Mouse (Mus musculus) left cerebral cortex, postnatal 14 days (tissue): ENCODE measurements around the gene Pipox. TPM values are rescaled to one million over a fixed set of nuclear protein-coding genes. Genes with fewer than 3 reads are reported as not detected.

Experiments
- DNase-seq, 2 experiments: peaks; one replicate each; pipeline ENCODE4 v3.0.0; 2021 to 2022; ENCODE audit warnings: low spot score in 2 of 2, mixed read lengths in 1 of 2
- intact Hi-C: fragments of 180-260 bp; cut with DNase I; formaldehyde crosslinking; loops from one replicate; pipeline ENCODE4 v1.15.1; 2025
- total RNA-seq, 2 experiments: library from RNA; stranded (reverse); gene quantifications; 2 replicates each; pipeline ENCODE4 v1.2.3; 2021

Gene Pipox
- total RNA-seq, 2 experiments from 2014 or later: 0.18 to 0.70 TPM

DNA sequence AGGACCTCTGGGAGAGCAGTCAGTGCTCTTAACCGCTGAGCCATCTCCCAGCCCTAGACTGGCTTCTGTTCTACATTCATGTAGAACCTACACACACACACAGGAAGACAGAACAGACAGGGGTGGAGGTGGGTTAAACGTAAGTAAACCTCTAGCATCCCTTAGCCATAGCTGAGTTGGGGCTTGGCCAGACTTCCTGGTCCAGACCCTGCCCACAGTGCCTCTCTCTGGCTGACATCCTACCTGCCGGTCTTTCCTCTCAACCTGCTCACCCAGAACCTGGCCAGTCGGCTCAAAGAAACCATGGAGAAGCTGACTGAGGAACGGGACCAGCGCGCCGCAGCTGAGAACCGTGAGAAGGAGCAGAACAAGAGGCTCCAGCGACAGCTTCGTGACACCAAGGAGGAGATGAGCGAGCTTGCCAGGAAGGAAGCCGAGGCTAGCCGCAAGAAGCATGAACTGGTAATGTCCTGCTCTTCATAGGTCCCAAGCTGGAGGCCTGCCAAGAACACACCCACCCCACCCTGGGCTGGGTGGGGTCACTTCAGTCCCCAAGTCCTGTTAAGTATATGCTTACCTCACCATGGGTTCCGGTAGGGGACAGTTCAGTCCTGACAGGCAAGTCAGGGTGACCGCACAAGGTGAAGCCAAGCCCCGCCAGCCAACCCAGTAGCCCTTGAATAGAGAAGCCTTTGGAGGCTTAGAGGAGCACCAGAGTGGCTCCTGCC, 40.8 kb downstream of the Pipox start:
- DNase-seq: no peak
- intact Hi-C loops: no loop called here

DNA sequence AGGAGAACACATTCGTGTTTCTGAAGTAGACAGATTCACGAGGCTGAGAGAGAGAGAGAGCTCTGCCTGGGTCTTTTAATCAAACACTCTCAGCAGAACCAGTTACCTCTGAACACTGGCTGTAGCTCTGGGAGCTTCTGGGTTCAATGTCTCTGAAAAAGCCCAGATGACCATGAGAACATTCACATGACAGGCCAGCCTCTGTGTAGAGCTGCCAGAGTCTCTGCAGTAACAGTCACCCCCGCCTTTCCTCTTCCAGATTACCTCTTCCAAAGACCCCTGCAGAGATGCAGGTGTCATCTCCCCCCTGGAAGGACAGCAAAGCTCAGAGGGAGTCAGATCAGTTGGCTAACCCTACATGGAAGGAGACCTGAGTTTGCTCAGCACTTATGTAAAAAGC, 41.7 kb downstream of the Pipox start:
- intact Hi-C loops: no loop called here
- DNase-seq: no peak

DNA sequence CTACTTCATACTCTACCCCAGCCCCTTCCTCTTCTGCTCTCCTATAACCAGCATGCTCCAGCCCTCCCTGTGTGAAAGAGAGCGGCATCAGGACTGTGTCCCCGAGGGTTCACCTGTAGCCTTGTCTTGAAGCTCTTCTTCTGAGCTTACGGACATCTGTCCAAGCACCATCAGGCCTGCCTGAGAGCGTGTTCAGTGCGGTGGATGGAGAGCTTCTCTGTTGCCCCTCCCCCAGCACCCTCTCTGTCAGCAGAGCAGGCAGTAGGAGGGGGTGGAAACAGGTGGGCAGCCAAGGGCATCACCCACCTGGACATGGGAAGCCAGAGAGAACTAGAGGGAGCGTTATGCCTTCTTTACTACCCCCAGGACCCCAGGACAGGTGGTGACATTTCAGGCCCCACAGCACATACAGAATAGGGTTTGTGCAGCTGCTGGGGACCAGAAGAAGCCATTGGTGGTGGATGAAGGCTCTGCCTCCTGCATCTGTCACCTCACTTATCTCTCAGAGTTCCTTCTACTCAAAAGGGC, 42.3 kb downstream of the Pipox start:
- no peak for DNase-seq
- intact Hi-C loops: no loop called here

- intact Hi-C loops: no loop called here
- DNase-seq: peak; percentile 69 to 87
These were observed 43.3 kb downstream of the Pipox start for GRCm38 (mm10) chr11:77850401-77851244.

- no peak for DNase-seq
- intact Hi-C loops: loop anchor here (5.0 kb wide), 1 partner anchor 118 kb away; no protein-coding TSS in a partner anchor
These were observed 44.7 kb downstream of the Pipox start for GRCm38 (mm10) chr11:77849151-77849550.

GRCm38 (mm10) chr11:77848131-77848530, 45.8 kb downstream of the Pipox start:
- intact Hi-C loops: loop anchor here (5.0 kb wide), 1 partner anchor 119 kb away; no protein-coding TSS in a partner anchor
- no peak for DNase-seq

DNA sequence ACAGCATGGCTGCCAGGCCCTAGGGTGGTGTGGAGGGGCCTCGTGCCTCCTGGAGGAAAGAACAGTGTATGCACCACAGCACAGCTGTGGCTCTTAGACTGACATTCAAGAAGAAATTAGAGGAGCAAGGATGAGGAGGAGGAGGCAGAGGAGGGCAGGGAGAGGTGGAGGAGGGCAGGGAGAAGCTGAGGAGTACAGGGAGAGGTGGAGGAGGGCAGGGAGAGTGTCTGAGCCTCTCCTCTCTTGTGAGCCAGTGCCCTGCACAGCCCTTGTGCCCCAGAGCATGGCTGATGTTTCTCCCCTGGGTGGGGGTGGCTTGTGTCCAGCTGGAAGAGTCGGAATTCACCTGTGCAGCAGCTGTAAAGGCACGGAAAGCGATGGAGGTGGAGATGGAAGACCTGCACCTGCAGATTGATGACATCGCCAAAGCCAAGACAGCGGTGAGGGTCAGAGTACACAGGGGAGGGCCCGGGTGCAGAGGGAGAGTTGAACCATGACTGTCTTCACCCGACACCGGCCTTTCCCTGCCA, 46.2 kb downstream of the Pipox start:
- DNase-seq: no peak
- intact Hi-C loops: loop anchor here (2.0 to 5.0 kb wide), 2 partner anchors 15 to 120 kb away; no protein-coding TSS in a partner anchor

GRCm38 (mm10) chr11:77843906-77844200, 50.0 kb downstream of the Pipox start:
- intact Hi-C loops: no loop called here
- no peak for DNase-seq

- intact Hi-C loops: no loop called here
- DNase-seq: no peak
These were observed 50.6 kb downstream of the Pipox start for GRCm38 (mm10) chr11:77843068-77843905.

- DNase-seq: no peak
- intact Hi-C loops: no loop called here
These were observed 53.2 kb downstream of the Pipox start for GRCm38 (mm10) chr11:77840523-77841245.

GRCm38 (mm10) chr11:77837856-77838255, 56.0 kb downstream of the Pipox start:
- DNase-seq: no peak
- intact Hi-C loops: no loop called here

GRCm38 (mm10) chr11:77836751-77837150, 57.1 kb downstream of the Pipox start:
- no peak for DNase-seq
- intact Hi-C loops: no loop called here

GRCm38 (mm10) chr11:77836290-77836689, 57.6 kb downstream of the Pipox start:
- intact Hi-C loops: no loop called here
- DNase-seq: no peak

DNA sequence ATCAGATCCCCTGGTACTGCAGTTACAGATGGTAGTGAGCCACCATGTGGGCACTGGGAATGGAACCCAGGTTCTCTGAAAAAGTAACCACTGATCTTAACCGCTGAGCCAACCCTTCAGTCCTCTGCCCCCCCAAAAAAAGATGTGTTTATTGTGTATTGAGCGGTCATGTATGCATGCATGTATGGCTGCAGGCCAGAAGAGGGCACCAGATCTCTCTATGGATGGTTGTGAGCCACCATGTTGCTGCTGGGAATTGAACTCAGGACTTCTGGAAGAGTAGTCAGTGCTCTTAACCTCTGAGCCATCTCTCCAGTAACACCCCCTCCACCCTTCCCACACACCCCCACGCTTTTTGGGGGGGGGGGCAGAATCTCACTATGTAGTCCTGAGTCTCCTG, 58.8 kb downstream of the Pipox start:
- DNase-seq: no peak
- intact Hi-C loops: no loop called here

GRCm38 (mm10) chr11:77832541-77832940, 61.4 kb downstream of the Pipox start:
- no peak for DNase-seq
- intact Hi-C loops: loop anchor here (2.0 kb wide), 1 partner anchor 14 kb away; no protein-coding TSS in a partner anchor

DNA sequence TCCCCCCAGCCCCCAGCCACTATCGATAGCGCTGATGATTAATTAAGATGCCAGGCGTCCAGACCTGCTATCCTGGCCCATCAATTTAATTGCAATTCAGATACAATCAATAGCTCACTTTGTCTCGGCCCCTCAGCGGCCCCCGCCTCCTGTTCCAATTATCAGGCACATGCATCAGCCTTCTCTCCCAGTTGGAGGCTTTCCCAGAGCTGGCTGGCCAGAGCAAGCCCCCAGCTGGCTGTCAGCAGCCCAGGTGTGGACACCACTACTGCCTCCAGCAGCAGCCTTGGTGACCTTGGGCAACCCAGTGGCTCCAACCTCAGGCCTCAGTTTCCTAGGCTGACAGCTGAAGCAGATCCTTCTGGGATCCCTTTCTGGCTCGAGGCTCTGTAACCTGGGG, 63.0 kb downstream of the Pipox start:
- DNase-seq: no peak
- intact Hi-C loops: no loop called here
